Mouse (Mus musculus) layer of hippocampus, adult 11-12 months (tissue): ENCODE results near the gene Abca5.
A peak's percentile ranks its signal among the peaks of the same experiment; 100 is the strongest.
"Not testable (repeated sequence)": the region's sequence is repeated elsewhere in the genome, so short reads cannot be mapped to it uniquely, and the experiment has no call there.

ENCODE experiments used
- DNase-seq: peaks from one replicate; pipeline ENCODE4 v3.0.0; 2022; ENCODE audit warnings: low spot score

Abca5 gene

GRCm38 (mm10) chr11:110337289-110338245 lies at the start of gene Abca5:
Abca5 (minus strand) TSS chr11:110337716.
- DNase-seq: peak; percentile 87

DNA sequence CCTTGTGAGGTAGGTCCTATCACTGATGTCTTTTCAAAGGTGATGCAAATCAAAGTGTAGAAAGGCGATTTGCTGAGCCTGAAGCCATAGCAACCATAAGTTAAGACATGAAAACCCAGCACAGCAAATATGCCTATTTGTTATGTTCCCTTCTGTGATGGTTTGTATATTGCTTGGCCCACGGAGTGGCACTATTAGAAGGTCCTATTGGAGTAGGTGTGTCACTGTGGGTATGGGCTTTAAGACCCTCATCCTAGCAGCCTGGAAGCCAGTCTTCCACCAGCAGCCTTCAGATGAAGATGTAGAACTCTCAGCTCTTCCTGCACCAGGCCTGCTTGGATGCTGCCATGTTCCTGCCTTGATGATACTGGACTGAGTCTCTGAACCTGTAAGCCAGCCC lies 48.0 kb upstream of the Abca5 start:
- DNase-seq: no peak

DNA sequence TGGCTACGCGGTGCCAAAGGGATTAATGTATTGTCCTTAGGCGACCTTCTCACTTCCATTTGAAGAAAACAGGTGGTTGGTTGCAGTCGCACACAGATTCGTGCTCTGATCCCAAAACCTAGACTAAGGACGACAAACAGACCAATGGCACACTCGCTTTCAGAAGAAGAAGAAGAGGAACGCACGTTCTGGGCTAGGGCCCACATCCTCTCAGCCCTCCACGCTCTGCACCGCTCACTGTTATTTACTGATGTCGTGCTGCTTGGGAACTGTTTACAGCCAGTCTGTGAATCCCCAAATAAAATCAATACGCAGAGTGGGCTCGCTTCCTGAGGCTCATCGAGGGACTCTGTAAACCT lies 42.8 kb upstream of the Abca5 start:
- DNase-seq: no peak

DNA sequence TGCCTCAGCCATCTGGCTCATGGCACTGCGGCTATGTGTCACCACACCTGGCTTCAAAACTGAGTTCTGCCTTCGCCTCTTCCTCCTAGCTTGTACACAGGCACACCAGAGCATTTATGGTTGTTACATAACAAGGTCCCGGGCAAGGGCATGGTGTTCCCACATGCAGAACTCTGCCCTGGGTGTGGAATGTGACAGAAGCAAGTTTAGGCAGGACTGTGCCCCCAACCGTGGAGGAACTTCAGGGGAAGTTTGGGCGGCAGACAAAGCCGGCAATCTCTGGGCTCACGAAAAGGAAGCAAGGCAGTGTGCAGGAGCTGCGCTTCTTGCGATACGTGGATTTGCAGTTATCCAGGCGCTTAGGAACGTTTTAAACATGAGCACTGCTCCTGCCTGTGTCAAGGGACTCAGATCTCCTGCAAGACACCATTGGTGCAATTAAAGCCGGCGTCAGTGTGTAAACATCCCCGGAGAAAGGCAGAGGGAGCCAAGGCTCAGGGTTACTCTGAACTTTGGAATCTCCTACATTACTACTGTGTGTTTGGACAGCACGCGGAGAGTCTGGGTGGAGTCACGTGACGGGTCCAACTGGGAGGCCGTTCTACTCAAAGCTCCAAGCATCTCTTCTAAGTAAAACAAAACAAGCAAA lies 42.3 kb upstream of the Abca5 start:
- DNase-seq: peak; percentile 56

GRCm38 (mm10) chr11:110374036-110374435 lies 36.5 kb upstream of the Abca5 start:
- DNase-seq: peak; percentile 69

DNA sequence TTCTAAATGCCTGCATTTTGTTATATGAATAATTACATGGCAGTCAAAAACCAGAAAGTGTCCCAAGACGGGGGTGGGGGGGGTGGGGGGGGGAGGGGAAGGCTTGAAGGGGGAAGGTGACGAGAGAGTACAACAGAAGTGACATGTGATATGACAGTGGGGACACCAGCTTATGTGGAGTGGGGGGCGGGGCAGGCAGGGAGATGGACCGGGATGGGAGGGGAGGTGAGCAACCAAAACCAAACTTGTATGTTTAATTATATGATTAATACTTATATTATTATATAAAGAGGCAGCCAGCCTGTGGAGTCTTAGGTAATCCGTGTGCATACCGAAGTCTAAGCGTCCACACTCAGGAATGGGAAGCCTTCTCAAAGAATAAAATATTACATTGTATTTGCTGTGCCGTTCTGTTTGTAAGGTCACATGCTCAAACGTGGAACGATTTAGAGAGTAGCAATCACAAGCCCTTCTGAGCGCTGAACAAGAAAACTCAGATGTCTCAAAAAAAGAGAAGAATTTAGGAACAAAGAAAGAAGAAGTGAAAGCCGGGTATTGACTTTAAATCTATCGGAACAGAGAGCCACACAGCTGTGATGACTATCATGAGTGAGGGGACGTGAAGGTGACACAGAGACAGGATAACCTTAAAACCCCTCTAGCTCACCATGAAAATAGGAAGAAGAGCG lies 34.9 kb upstream of the Abca5 start:
- DNase-seq: no peak

GRCm38 (mm10) chr11:110371827-110372226 lies 34.3 kb upstream of the Abca5 start:
- no peak for DNase-seq

DNA sequence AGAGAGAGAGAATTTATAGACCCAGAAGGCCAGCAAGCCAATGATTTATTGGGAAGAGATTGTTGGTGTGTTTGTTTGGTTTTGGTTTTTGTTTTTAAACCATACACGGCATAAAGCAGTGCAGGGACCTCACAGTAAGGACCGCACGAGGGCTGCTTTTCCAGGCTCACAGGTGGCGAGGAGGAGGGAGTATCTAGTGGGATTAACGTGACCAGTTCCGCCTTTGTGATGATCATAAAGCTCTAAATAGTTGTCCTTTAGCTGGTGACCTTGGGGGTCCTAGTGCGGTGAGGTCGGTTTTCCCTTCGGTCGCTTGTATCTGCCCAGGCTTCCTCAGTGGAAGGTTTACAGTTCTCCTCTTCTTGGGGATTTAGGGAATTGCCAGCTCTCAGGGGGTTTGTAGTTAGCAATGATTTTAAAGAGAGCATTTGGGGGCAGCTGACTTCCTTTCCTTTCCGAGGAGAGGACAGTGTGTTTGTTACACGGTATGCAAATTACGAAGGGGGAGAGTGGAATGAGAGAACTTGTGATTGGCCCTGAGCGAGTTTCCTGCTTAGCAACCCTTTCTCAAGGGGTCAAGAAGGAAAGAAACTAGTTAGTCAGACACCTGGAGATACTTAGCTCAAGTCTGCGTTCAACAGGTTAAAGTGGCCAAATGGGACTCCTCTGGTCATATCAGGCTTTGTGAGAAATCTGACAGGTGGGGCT lies 31.9 kb upstream of the Abca5 start:
- DNase-seq: no peak

GRCm38 (mm10) chr11:110367638-110368037 lies 30.1 kb upstream of the Abca5 start:
- no peak for DNase-seq

- no peak for DNase-seq
Measured at GRCm38 (mm10) chr11:110366902-110367301, 29.4 kb upstream of the Abca5 start.

DNA sequence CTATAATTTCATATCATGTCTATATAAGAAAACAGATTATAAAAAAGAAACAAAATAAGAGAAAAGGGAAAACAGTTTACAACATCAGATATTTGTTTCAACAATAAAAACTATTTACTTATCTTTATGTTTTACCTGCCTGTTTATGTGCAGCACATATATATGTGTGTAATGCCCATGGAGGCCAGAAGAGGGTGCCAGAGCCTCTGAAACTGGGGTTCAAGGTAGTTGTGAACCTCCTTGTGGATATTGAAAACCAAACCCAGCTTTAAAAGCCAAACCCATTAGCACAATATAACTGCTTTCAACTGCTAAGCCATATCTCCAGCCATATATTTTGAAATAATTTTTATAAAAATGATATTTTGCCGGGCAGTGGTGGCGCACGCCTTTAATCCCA lies 27.5 kb upstream of the Abca5 start:
- DNase-seq: peak; percentile 22

DNA sequence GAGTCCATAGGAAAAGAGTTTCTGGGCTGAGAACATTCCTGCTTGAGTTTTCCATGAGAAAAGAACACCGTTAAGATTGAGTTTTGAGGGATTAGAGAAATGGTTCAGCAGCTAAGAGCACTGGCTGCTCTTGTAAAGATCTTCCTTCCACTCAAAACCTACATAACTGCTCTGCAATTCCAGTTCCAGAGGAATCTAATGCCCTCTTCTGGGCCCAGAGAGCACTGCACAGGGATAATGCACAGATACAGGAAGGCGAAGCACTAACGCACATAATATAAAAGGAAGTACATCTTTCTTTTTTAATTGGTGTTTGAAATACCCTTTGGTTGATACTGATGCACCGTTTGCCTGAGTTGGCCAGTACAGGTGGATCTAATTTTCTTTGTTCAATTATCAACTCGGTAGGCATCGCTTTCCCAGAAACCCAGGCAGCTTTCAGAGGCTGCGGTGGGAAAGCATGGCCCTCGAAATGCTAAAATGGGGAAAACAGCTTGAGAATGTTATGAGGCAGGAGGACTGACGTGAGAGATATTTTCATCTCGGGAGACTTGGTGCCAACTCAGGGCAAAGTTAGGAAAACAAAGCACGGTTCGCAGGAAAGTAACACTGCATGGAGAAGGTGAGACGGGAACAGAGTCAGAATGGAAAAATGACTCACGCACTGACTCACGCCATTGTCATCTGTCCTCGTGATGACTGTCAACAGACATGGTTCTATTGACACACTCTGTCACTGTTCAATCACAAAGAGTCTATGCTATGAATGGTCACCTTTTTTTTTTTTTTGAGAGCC lies 20.4 kb upstream of the Abca5 start:
- DNase-seq: peak; percentile 69

GRCm38 (mm10) chr11:110355131-110355530 lies 17.6 kb upstream of the Abca5 start:
- not testable (repeated sequence) for DNase-seq

- no peak for DNase-seq
Measured at GRCm38 (mm10) chr11:110354261-110354660, 16.7 kb upstream of the Abca5 start.

DNA sequence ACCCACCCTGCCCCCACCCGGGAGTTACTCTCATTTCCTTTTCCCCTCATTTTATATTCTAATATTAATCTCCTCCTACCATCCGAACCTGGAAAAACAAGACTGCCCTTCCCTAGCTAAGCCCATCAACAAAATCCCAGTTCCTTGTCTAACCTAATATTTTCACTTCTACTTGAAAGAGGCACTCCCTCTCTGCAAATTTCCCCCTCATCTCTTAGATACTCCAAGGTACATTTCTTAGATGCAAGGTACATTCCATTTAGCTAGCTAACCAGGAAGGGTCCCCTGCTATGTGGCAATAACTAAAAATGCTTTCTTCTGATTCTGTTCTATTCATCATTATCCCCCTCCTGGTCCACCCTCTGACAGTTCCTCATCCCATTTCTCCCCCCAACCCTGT lies 10.7 kb upstream of the Abca5 start:
- no peak for DNase-seq

- no peak for DNase-seq
Measured at GRCm38 (mm10) chr11:110347768-110348167, 10.3 kb upstream of the Abca5 start.

DNA sequence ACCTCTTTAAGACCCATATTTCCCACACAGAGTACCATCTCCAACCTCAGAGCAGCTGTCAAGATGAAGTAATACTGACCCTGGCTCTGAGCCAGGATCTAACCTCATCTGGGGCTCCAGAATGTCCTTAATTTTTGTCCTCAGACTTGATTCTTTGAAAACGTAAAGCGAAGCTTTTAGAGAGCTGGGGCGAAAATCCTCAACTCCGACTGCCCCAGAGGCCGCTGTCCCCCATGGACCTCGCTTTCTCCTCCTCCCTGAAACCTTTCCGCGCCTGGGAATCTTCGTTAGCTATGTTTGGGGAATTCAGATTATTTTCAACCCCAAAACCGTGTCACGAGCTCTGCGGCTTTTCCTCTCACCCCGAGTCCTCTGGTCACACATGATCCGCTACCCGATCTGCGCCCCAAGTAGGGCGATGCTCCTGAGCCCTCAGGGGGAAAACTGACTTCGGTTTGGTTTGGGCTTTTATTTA lies 665 bp downstream of the Abca5 start:
- DNase-seq: peak; percentile 19

DNA sequence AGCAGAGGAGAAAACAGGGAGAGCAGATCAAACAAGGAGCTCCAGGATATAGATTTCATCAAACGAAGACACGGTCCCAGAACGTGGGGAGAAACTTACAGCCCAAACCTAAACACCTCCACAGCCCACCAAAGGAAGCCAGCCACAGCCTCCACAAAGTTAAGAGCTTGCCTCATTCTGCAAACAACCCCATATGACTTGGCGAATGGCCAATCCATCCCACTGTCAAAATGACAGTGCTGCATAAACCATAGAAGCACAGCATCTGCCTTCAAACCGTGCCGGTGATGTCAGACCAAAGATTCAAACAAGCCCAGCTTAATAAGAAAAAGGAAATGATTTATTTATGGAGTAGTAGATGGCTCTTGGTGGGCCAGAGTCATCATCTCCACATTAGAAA lies 7.4 kb downstream of the Abca5 start:
- DNase-seq: peak; percentile 63

- no peak for DNase-seq
Measured at GRCm38 (mm10) chr11:110322266-110322665, 15.2 kb downstream of the Abca5 start.

GRCm38 (mm10) chr11:110306475-110307168 lies 30.9 kb downstream of the Abca5 start:
- DNase-seq: no peak

DNA sequence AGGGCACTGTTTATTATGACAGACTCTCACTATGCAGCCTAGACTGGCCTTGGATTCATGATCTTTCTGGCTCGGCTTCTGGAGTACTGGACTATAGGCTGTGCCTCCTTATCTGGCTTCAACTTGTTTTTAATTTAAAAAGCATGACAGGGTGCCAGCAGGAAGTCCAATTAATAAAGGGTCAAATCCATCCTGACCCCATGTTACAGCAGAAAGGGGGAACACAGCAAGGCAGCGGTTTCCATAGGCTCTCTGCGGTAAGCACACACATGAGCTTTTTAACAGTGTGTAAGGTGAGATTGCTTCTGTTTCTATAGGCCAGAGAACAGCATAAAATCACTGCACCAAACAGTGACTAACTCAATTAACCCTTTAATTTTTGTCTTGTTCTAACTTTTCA lies 34.1 kb downstream of the Abca5 start:
- DNase-seq: no peak
